In genomic region chr1:128740616-128741015, GRCm38 (mm10) we compare ENCODE assay signal across 11 mouse cellular contexts.
A peak's percentile ranks its signal among the peaks of the same experiment; 100 is the strongest.
DNase-seq lines count a peak whose midpoint lies in the region; ATAC-seq and TF ChIP-seq lines count a peak whose summit lies in the region.
"Had no signal": no experiment of that assay in that cellular context is flagged by ENCODE, and none has a peak within 500 bp of the region (broad histone marks: within the 10 kb centered on the region; RNA-seq: fewer than 3 reads in every experiment).

No protein-coding gene starts in this region.

- peak; percentile 39 for DNase-seq in heart, postnatal 0 days (ENCODE audit: low spot score)
- DNase-seq in heart, adult 2 months, result no peak
- DNase-seq in 3T3-L1 (ENCODE audit: low read depth, low spot score), result peak; percentile 59
- peak; percentile 37 for DNase-seq in adrenal gland, postnatal 14 days
- DNase-seq in left cerebral cortex, postnatal 25 days (ENCODE audit: low spot score in 2 of 2), result peak; percentile 17 to 80
- no peak for DNase-seq in urinary bladder, postnatal 4 days (ENCODE audit: low spot score in 2 of 2)
- DNase-seq: thymus, adult 18-20 months had no signal

- no peak overlapping the region for H3K4me2 ChIP-seq in heart, postnatal 0 days (ENCODE audit: low read depth, low read length)
- no peak overlapping the region for H3K4me2 ChIP-seq in midbrain, embryonic 15.5 days
- H3K4me2 ChIP-seq: embryonic facial prominence, embryonic 12.5 days; limb, embryonic 13.5 days had no signal

- no peaks in the 10 kb centered on the region for H3K27me3 ChIP-seq in heart, postnatal 0 days (ENCODE audit: control insufficient read depth, insufficient read depth, low read length)
- 0 out of 2 replicates have a peak, but pooled peaks cover 2% of the 10 kb centered on the region for H3K27me3 ChIP-seq in heart, adult 2 months (ENCODE audit: control insufficient read depth, insufficient read depth, low read length)
- H3K27me3 ChIP-seq in midbrain, embryonic 15.5 days (replicated peaks), result no peaks in the 10 kb centered on the region
- H3K27me3 ChIP-seq: embryonic facial prominence, embryonic 12.5 days; limb, embryonic 13.5 days had no signal

- no peak for ATAC-seq in heart, postnatal 0 days (ENCODE audit: insufficient read depth, low read depth)
- no peak for ATAC-seq in midbrain, embryonic 15.5 days (replicated peaks)

- H3K4me1 ChIP-seq in heart, postnatal 0 days (ENCODE audit: control insufficient read depth, insufficient read depth), result no peaks in the 10 kb centered on the region
- H3K4me1 ChIP-seq in heart, adult 2 months (ENCODE audit: control insufficient read depth, insufficient read depth, low read length), result no peaks in the 10 kb centered on the region
- no peaks in the 10 kb centered on the region for H3K4me1 ChIP-seq in midbrain, embryonic 15.5 days
- H3K4me1 ChIP-seq: embryonic facial prominence, embryonic 12.5 days; limb, embryonic 13.5 days; midbrain, embryonic 10.5 days had no signal

- H3K9me3 ChIP-seq in heart, postnatal 0 days (replicated peaks; ENCODE audit: control insufficient read depth, low read length), result no peaks in the 10 kb centered on the region
- no peaks in the 10 kb centered on the region for H3K9me3 ChIP-seq in midbrain, embryonic 15.5 days
- H3K9me3 ChIP-seq: embryonic facial prominence, embryonic 12.5 days; limb, embryonic 13.5 days; midbrain, embryonic 10.5 days had no signal

- no peak overlapping the region for H3K4me3 ChIP-seq in heart, postnatal 0 days (ENCODE audit: low read depth, low read length)
- H3K4me3 ChIP-seq in heart, adult 2 months, result no peak overlapping the region
- no peak overlapping the region for H3K4me3 ChIP-seq in midbrain, embryonic 15.5 days
- H3K4me3 ChIP-seq: embryonic facial prominence, embryonic 12.5 days; limb, embryonic 13.5 days; midbrain, embryonic 10.5 days had no signal

- no peak for TF ChIP-seq POLR2A in heart, adult 2 months (IDR thresholded peaks at IDR 0.05; ENCODE audit: insufficient read depth, low read depth, low read length)

- no peaks in the 10 kb centered on the region for H3K36me3 ChIP-seq in heart, postnatal 0 days (replicated peaks; ENCODE audit: control insufficient read depth, insufficient read depth, low read length)
- no peaks in the 10 kb centered on the region for H3K36me3 ChIP-seq in heart, adult 2 months (ENCODE audit: control insufficient read depth, insufficient read depth, low read length)
- H3K36me3 ChIP-seq in midbrain, embryonic 15.5 days (replicated peaks), result no peaks in the 10 kb centered on the region
- H3K36me3 ChIP-seq: embryonic facial prominence, embryonic 12.5 days; limb, embryonic 13.5 days; midbrain, embryonic 10.5 days had no signal

- intact Hi-C loops in heart, adult 2 months (cut with DNase I), result no loop called here
- intact Hi-C loops in left cerebral cortex, postnatal 25 days (cut with DNase I), result no loop called here

- WGBS in heart, postnatal 0 days, result 3% methylated on average over 2 of the region's 2 CpGs
- 9% methylated on average over 2 of the region's 2 CpGs for WGBS in heart, adult 2 months
- WGBS in midbrain, embryonic 15.5 days, result 72% methylated on average over 2 of the region's 2 CpGs

- H3K27ac ChIP-seq in heart, postnatal 0 days (ENCODE audit: low read depth), result no peak overlapping the region
- no peak overlapping the region for H3K27ac ChIP-seq in heart, adult 2 months
- no peak overlapping the region for H3K27ac ChIP-seq in midbrain, embryonic 15.5 days
- H3K27ac ChIP-seq: embryonic facial prominence, embryonic 12.5 days; limb, embryonic 13.5 days; midbrain, embryonic 10.5 days had no signal

- no peaks in the 10 kb centered on the region for H3K79me2 ChIP-seq in heart, adult 2 months (replicated peaks; ENCODE audit: control insufficient read depth, insufficient read depth, low read length)

- TF ChIP-seq EP300 in heart, postnatal 0 days (IDR thresholded peaks at IDR 0.05; ENCODE audit: low read depth), result no peak
- TF ChIP-seq EP300 in heart, adult 2 months (IDR thresholded peaks at IDR 0.05; ENCODE audit: insufficient read depth, low read depth, low read length), result no peak

- no peak for TF ChIP-seq CTCF in heart, postnatal 0 days (IDR thresholded peaks at IDR 0.05; ENCODE audit: low read depth)
- TF ChIP-seq CTCF in heart, adult 2 months (IDR thresholded peaks at IDR 0.05), result no peak

- H3K9ac ChIP-seq in heart, postnatal 0 days (replicated peaks; ENCODE audit: low read depth, low read length), result no peak overlapping the region
- H3K9ac ChIP-seq in heart, adult 2 months (ENCODE audit: low read depth, low read length), result no peak overlapping the region
- H3K9ac ChIP-seq in midbrain, embryonic 15.5 days, result no peak overlapping the region
- H3K9ac ChIP-seq: embryonic facial prominence, embryonic 12.5 days; limb, embryonic 13.5 days had no signal

Comparison
In these comparisons a context has a peak if more than half of its experiments do, and no peak if none do; other contexts are left out.
1. DNase-seq: peak in heart, postnatal 0 days (single experiment), 3T3-L1 (single experiment), adrenal gland, postnatal 14 days (single experiment) and left cerebral cortex, postnatal 25 days (2 of 2); none in heart, adult 2 months (0 of 2) and urinary bladder, postnatal 4 days (0 of 2).